8 mouse cellular contexts compared by ENCODE assay signal in the genomic region with DNA sequence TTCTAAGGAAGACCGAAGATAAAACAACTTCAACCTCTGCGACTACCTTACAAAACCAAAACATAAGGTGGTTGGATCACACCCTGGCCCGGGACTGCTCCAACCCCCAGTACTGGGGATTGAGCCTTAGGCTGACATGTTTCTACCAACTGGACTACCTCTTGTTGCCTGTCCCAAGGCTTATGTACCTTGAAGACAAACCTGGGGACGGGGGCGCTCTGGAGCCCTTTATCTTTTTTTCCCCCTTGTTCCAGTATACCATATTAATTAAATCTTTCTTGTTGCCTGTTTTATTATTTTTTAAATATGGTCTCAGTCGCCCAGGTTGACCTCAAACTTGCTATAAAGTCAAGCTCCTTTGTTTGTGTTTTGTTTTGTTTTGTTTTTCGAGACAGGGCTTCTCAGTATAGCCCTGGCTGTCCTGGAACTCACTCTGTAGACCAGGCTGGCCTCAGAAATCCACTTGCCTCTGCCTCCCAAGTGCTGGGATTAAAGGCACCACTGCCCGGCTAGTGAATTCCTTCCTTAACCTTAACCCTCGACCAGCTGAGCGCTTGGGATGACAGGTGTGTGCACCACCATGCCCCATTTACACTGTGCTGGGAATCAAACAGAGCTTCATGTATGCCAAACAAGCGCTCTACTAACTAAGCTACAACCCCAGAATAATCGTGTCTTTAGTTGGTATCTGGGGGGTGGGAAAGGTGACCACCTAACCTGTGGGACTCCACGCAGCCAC. TPM values are rescaled to one million over a fixed set of nuclear protein-coding genes. Genes with fewer than 3 reads are reported as not detected.
DNase-seq lines count a peak whose midpoint lies in the region; ATAC-seq and TF ChIP-seq lines count a peak whose summit lies in the region.

No protein-coding gene starts in this region.

- no peak for TF ChIP-seq EP300 in heart, postnatal 0 days (IDR thresholded peaks at IDR 0.05; ENCODE audit: low read depth)

- H3K4me1 ChIP-seq in heart, postnatal 0 days (ENCODE audit: control insufficient read depth, insufficient read depth), result peaks cover 17% of the 10 kb centered on the region
- H3K4me1 ChIP-seq in hindbrain, embryonic 16.5 days (ENCODE audit: control insufficient read depth, insufficient read depth, low read depth, low read length), result peaks cover 20% of the 10 kb centered on the region
- H3K4me1 ChIP-seq in midbrain, embryonic 13.5 days (replicated peaks), result peaks cover 33% of the 10 kb centered on the region

- TF ChIP-seq CTCF in heart, postnatal 0 days (IDR thresholded peaks at IDR 0.05; ENCODE audit: low read depth), result no peak

- H3K36me3 ChIP-seq in heart, postnatal 0 days (replicated peaks; ENCODE audit: control insufficient read depth, insufficient read depth, low read length), result peaks cover 33% of the 10 kb centered on the region
- peaks cover 16% of the 10 kb centered on the region for H3K36me3 ChIP-seq in hindbrain, embryonic 16.5 days (ENCODE audit: control insufficient read depth, insufficient read depth, low read length)
- peaks cover 36% of the 10 kb centered on the region for H3K36me3 ChIP-seq in midbrain, embryonic 13.5 days

- peak overlapping the region; percentile 99 for H3K4me3 ChIP-seq in heart, postnatal 0 days (ENCODE audit: low read depth, low read length)
- peak overlapping the region; percentile 98 for H3K4me3 ChIP-seq in hindbrain, embryonic 16.5 days (ENCODE audit: low read length)
- peak overlapping the region; percentile 100 for H3K4me3 ChIP-seq in midbrain, embryonic 13.5 days (replicated peaks)

- H3K27me3 ChIP-seq in heart, postnatal 0 days (ENCODE audit: control insufficient read depth, insufficient read depth, low read length), result no peaks in the 10 kb centered on the region
- H3K27me3 ChIP-seq in hindbrain, embryonic 16.5 days (replicated peaks; ENCODE audit: control insufficient read depth, insufficient read depth, low read length), result no peaks in the 10 kb centered on the region
- H3K27me3 ChIP-seq in midbrain, embryonic 13.5 days, result no peaks in the 10 kb centered on the region

- H3K9ac ChIP-seq in heart, postnatal 0 days (replicated peaks; ENCODE audit: low read depth, low read length), result peak overlapping the region; percentile 97; the same call in 1 of the 2 replicates
- peak overlapping the region; percentile 93 for H3K9ac ChIP-seq in hindbrain, embryonic 16.5 days (ENCODE audit: low read depth, low read length)
- peak overlapping the region; percentile 99 for H3K9ac ChIP-seq in midbrain, embryonic 13.5 days (replicated peaks)

- H3K4me2 ChIP-seq in heart, postnatal 0 days (ENCODE audit: low read depth, low read length), result peak overlapping the region; percentile 98
- peak overlapping the region; percentile 96 for H3K4me2 ChIP-seq in hindbrain, embryonic 16.5 days (ENCODE audit: low read length)
- H3K4me2 ChIP-seq in midbrain, embryonic 13.5 days (replicated peaks), result peak overlapping the region; percentile 100

- H3K27ac ChIP-seq in heart, postnatal 0 days (ENCODE audit: low read depth), result 0 out of 2 replicates have a peak overlapping the region, but pooled peaks have one; percentile 14
- H3K27ac ChIP-seq in hindbrain, embryonic 16.5 days (ENCODE audit: low read depth, low read length), result peak overlapping the region; percentile 65; the same call in 1 of the 2 replicates
- H3K27ac ChIP-seq in midbrain, embryonic 13.5 days, result 0 out of 2 replicates have a peak overlapping the region, but pooled peaks have one; percentile 40

- WGBS in heart, postnatal 0 days, result 28% methylated on average over 13 of the region's 13 CpGs
- WGBS in hindbrain, embryonic 16.5 days, result 28% methylated on average over 13 of the region's 13 CpGs
- 28% methylated on average over 13 of the region's 13 CpGs for WGBS in midbrain, embryonic 13.5 days

- DNase-seq in heart, postnatal 0 days (ENCODE audit: low spot score), result no peak
- no peak for DNase-seq in heart, postnatal 25 days (ENCODE audit: low spot score)
- DNase-seq in thymus, adult 18-20 months, result no peak
- DNase-seq in cerebellum, postnatal 25 days, result no peak
- no peak for DNase-seq in urinary bladder, postnatal 14 days (ENCODE audit: low spot score)

- intact Hi-C loops in heart, postnatal 25 days (cut with DNase I), result loop anchor here (2.0 kb wide), 1 partner anchor 36 kb away; a partner anchor contains a TSS

- no peaks in the 10 kb centered on the region for H3K9me3 ChIP-seq in heart, postnatal 0 days (replicated peaks; ENCODE audit: control insufficient read depth, low read length)
- H3K9me3 ChIP-seq in hindbrain, embryonic 16.5 days (ENCODE audit: control insufficient read depth, low read length), result no peaks in the 10 kb centered on the region
- no peaks in the 10 kb centered on the region for H3K9me3 ChIP-seq in midbrain, embryonic 13.5 days

- ATAC-seq in heart, postnatal 0 days (ENCODE audit: insufficient read depth, low read depth), result peak; percentile 13; the same call in 1 of the 2 replicates
- ATAC-seq in activated CD4-positive, CD25-positive, alpha-beta regulatory T cell, adult 4 months, result peak; percentile 41
- peak; percentile 67; the same call in 1 of the 2 replicates for ATAC-seq in hindbrain, embryonic 16.5 days
- ATAC-seq in midbrain, embryonic 13.5 days, result no peak; the same call in 1 of the 2 replicates

RNA-seq across cellular contexts. Expression of a gene that starts 0.5 kb away (rescaled TPM):
- 13.4 and 18.0 TPM in 2 replicates for total RNA-seq in heart, postnatal 0 days (2014; rRNA removed; ENCODE audit: low replicate concordance)
- 11.1 and 12.2 TPM in 2 replicates for polyA plus RNA-seq in heart, postnatal 0 days (2015; fragmentation: Nextera tagmentation; extraction: Ambion mirVana)
- 10 to 100 TPM; 28.3 to 30.2 TPM for total RNA-seq in heart, postnatal 25 days (2021)
- 1 to 10 TPM; 4.7 to 5.2 TPM for polyA plus RNA-seq in activated CD4-positive, CD25-positive, alpha-beta regulatory T cell, adult 4 months (2017; shearing (Covaris generic))
- polyA plus RNA-seq in hindbrain, embryonic 16.5 days (2015; fragmentation: Nextera tagmentation; extraction: Ambion mirVana), result 12.8 and 15.8 TPM in 2 replicates
- 21.2 and 24.7 TPM in 2 replicates for polyA plus RNA-seq in midbrain, embryonic 13.5 days (2015; fragmentation: Nextera tagmentation; extraction: Ambion mirVana)

RNA-seq across cellular contexts. Expression of a gene that starts 15.0 kb away (rescaled TPM):
- 15.9 and 26.5 TPM in 2 replicates for total RNA-seq in heart, postnatal 0 days (2014; rRNA removed; ENCODE audit: low replicate concordance)
- polyA plus RNA-seq in heart, postnatal 0 days (2015; fragmentation: Nextera tagmentation; extraction: Ambion mirVana), result 23.8 and 32.6 TPM in 2 replicates
- 1 to 10 TPM; 5.8 to 5.9 TPM for total RNA-seq in heart, postnatal 25 days (2021)
- polyA plus RNA-seq in activated CD4-positive, CD25-positive, alpha-beta regulatory T cell, adult 4 months (2017; shearing (Covaris generic)), result 1 to 10 TPM in 1 of 2 experiments, not detected in 1; 1.0 TPM
- polyA plus RNA-seq in hindbrain, embryonic 16.5 days (2015; fragmentation: Nextera tagmentation; extraction: Ambion mirVana), result 13.9 and 14.9 TPM in 2 replicates
- 4.7 and 6.1 TPM in 2 replicates for polyA plus RNA-seq in midbrain, embryonic 13.5 days (2015; fragmentation: Nextera tagmentation; extraction: Ambion mirVana)

RNA-seq across cellular contexts. Expression of a gene that starts 31.4 kb away (rescaled TPM):
- not detected in 2 replicates for total RNA-seq in heart, postnatal 0 days (2014; rRNA removed; ENCODE audit: low replicate concordance)
- polyA plus RNA-seq in heart, postnatal 0 days (2015; fragmentation: Nextera tagmentation; extraction: Ambion mirVana), result not detected in 2 replicates
- total RNA-seq in heart, postnatal 25 days (2021), result not detected
- polyA plus RNA-seq in activated CD4-positive, CD25-positive, alpha-beta regulatory T cell, adult 4 months (2017; shearing (Covaris generic)), result not detected
- polyA plus RNA-seq in hindbrain, embryonic 16.5 days (2015; fragmentation: Nextera tagmentation; extraction: Ambion mirVana), result not detected in 2 replicates
- polyA plus RNA-seq in midbrain, embryonic 13.5 days (2015; fragmentation: Nextera tagmentation; extraction: Ambion mirVana), result not detected in 2 replicates

RNA-seq across cellular contexts. Expression of a gene that starts 36.1 kb away (rescaled TPM):
- 9.2 and 13.4 TPM in 2 replicates for total RNA-seq in heart, postnatal 0 days (2014; rRNA removed; ENCODE audit: low replicate concordance)
- polyA plus RNA-seq in heart, postnatal 0 days (2015; fragmentation: Nextera tagmentation; extraction: Ambion mirVana), result 10.0 and 11.3 TPM in 2 replicates
- 10 to 100 TPM; 26.0 to 27.9 TPM for total RNA-seq in heart, postnatal 25 days (2021)
- 1 to 10 TPM; 2.7 to 3.8 TPM for polyA plus RNA-seq in activated CD4-positive, CD25-positive, alpha-beta regulatory T cell, adult 4 months (2017; shearing (Covaris generic))
- polyA plus RNA-seq in hindbrain, embryonic 16.5 days (2015; fragmentation: Nextera tagmentation; extraction: Ambion mirVana), result 16.5 and 17.1 TPM in 2 replicates
- 18.0 and 20.4 TPM in 2 replicates for polyA plus RNA-seq in midbrain, embryonic 13.5 days (2015; fragmentation: Nextera tagmentation; extraction: Ambion mirVana)

RNA-seq across cellular contexts. Expression of a gene that starts 36.1 kb away (rescaled TPM):
- total RNA-seq in heart, postnatal 0 days (2014; rRNA removed; ENCODE audit: low replicate concordance), result 3.0 and 10.2 TPM in 2 replicates
- 4.2 and 4.3 TPM in 2 replicates for polyA plus RNA-seq in heart, postnatal 0 days (2015; fragmentation: Nextera tagmentation; extraction: Ambion mirVana)
- 1 to 10 TPM; 2.5 to 3.7 TPM for total RNA-seq in heart, postnatal 25 days (2021)
- 10 to 100 TPM in 1 of 2 experiments, 1 to 10 TPM in 1; 9.5 to 16.9 TPM for polyA plus RNA-seq in activated CD4-positive, CD25-positive, alpha-beta regulatory T cell, adult 4 months (2017; shearing (Covaris generic))
- polyA plus RNA-seq in hindbrain, embryonic 16.5 days (2015; fragmentation: Nextera tagmentation; extraction: Ambion mirVana), result 8.5 and 9.6 TPM in 2 replicates
- 12.0 and 13.0 TPM in 2 replicates for polyA plus RNA-seq in midbrain, embryonic 13.5 days (2015; fragmentation: Nextera tagmentation; extraction: Ambion mirVana)

Comparison
In these comparisons a context has a peak if more than half of its experiments do, and no peak if none do; other contexts are left out.
1. H3K27ac ChIP-seq: peak in every context shown above with its lines; median percentile 65 in hindbrain, embryonic 16.5 days; 40 in midbrain, embryonic 13.5 days; 14 in heart, postnatal 0 days.